Comparison of ENCODE assay signal across 20 mouse cellular contexts in the genomic region with DNA sequence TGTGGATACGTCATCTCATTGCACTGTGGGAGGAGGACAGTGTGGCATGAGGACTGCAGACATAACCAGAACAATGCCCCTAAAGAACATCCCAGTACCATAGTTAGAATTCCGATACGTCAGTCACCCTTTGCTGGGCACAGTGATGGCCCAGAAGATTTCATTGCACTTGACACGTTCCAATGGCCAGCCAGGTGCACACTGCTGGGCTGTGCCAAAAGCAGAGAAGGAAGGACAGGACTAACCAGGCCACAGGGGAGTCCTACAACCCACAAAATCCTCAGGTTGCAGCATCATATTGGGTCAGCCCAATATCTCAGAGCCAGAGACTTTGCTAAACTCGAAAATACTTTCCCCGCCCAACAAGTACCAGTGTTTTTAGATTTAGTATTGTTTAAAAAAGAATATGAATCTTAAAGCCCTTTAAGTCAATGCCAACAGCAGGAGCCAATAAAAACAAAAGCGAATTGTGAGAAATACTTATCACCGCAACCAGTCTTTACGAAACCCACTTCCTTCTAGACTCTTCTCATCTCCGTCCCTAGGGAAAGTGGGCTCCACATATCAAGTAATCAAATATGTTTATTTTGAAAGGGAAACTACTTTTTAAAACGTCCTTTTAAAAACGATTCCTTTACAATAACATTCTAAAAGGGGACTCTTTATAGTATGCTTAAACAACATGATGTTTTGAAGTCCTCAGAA. TPM values are rescaled to one million over a fixed set of nuclear protein-coding genes. Genes with fewer than 3 reads are reported as not detected.
DNase-seq lines count a peak whose midpoint lies in the region; ATAC-seq and TF ChIP-seq lines count a peak whose summit lies in the region.
"Had no signal": no experiment of that assay in that cellular context is flagged by ENCODE, and none has a peak within 500 bp of the region (broad histone marks: within the 10 kb centered on the region; RNA-seq: fewer than 3 reads in every experiment).

No protein-coding gene starts in this region.

- H3K27me3 ChIP-seq in heart, postnatal 0 days (ENCODE audit: control insufficient read depth, insufficient read depth, low read length), result no peaks in the 10 kb centered on the region
- H3K27me3 ChIP-seq in lung, embryonic 14.5 days (ENCODE audit: insufficient read depth, low read length), result no peaks in the 10 kb centered on the region
- H3K27me3 ChIP-seq in C2C12 (ENCODE audit: control insufficient read depth, insufficient read depth, insufficient read length), result no peaks in the 10 kb centered on the region
- H3K27me3 ChIP-seq: CH12.LX; embryonic facial prominence, embryonic 13.5 days had no signal

- H3ac ChIP-seq in C2C12 (ENCODE audit: control insufficient read depth, insufficient read length, low read depth), result no peak overlapping the region

- peak overlapping the region; percentile 15; the same call in 1 of the 2 replicates for H3K27ac ChIP-seq in heart, postnatal 0 days (ENCODE audit: low read depth)
- peak overlapping the region; percentile 27; the same call in 1 of the 2 replicates for H3K27ac ChIP-seq in lung, embryonic 14.5 days (ENCODE audit: low read depth)
- H3K27ac ChIP-seq: embryonic facial prominence, embryonic 13.5 days; forebrain, embryonic 10.5 days; hindbrain, embryonic 14.5 days had no signal

- H3K4me1 ChIP-seq in heart, postnatal 0 days (ENCODE audit: control insufficient read depth, insufficient read depth), result peaks cover 47% of the 10 kb centered on the region
- peaks cover 15% of the 10 kb centered on the region; the same call in 1 of the 2 replicates for H3K4me1 ChIP-seq in lung, embryonic 14.5 days (ENCODE audit: insufficient read depth)
- H3K4me1 ChIP-seq: forebrain, embryonic 10.5 days had no signal

- no peaks in the 10 kb centered on the region for H3K36me3 ChIP-seq in heart, postnatal 0 days (replicated peaks; ENCODE audit: control insufficient read depth, insufficient read depth, low read length)
- H3K36me3 ChIP-seq in lung, embryonic 14.5 days (ENCODE audit: insufficient read depth), result no peaks in the 10 kb centered on the region
- peaks cover 4% of the 10 kb centered on the region for H3K36me3 ChIP-seq in C2C12 (ENCODE audit: control insufficient read depth, insufficient read depth)
- H3K36me3 ChIP-seq: embryonic facial prominence, embryonic 13.5 days; forebrain, embryonic 10.5 days had no signal

- no peak for TF ChIP-seq CTCF in heart, postnatal 0 days (IDR thresholded peaks at IDR 0.05; ENCODE audit: low read depth)
- no peak for TF ChIP-seq CTCF in lung, embryonic 14.5 days (IDR thresholded peaks at IDR 0.05; ENCODE audit: low read depth)
- TF ChIP-seq CTCF in C2C12 (IDR thresholded peaks at IDR 0.05; ENCODE audit: control insufficient read depth, insufficient read depth, insufficient read length), result no peak

- ATAC-seq in heart, postnatal 0 days (ENCODE audit: insufficient read depth, low read depth), result no peak
- ATAC-seq in lung, embryonic 14.5 days (ENCODE audit: insufficient read depth), result no peak

- whole genome bisulfite sequencing in heart, postnatal 0 days, result 54% methylated on average over 12 of the region's 12 CpGs
- 56% methylated on average over 12 of the region's 12 CpGs for WGBS in lung, embryonic 14.5 days

- H3K4me3 ChIP-seq in heart, postnatal 0 days (ENCODE audit: low read depth, low read length), result no peak overlapping the region
- H3K4me3 ChIP-seq in lung, embryonic 14.5 days (ENCODE audit: low read depth, low read length), result no peak overlapping the region
- H3K4me3 ChIP-seq in C2C12 (ENCODE audit: insufficient read depth, poor library complexity, severe bottlenecking), result no peak overlapping the region
- H3K4me3 ChIP-seq: embryonic facial prominence, embryonic 13.5 days; forebrain, embryonic 10.5 days had no signal

- DNase-seq in heart, postnatal 0 days (ENCODE audit: low spot score), result no peak
- DNase-seq in heart, postnatal 25 days (ENCODE audit: low spot score), result no peak
- no peak for DNase-seq in lung, embryonic 14.5 days
- no peak for DNase-seq in lung, adult 18-20 months
- peak; percentile 67 for DNase-seq in induced T-regulatory cell, adult 2 months (ENCODE audit: low read depth)
- no peak for DNase-seq in neural tube, embryonic 10.5 days (ENCODE audit: extremely low spot score, low spot score)
- DNase-seq in adrenal gland, adult 18-20 months (ENCODE audit: low spot score in 2 of 2), result no peak
- DNase-seq: cerebellum, adult 11-12 months; cerebellum, postnatal 36 days; kidney, adult 11 months; layer of hippocampus, adult 9-11 months; liver; lung, postnatal 4 days; thymus, adult 18-20 months had no signal

- peaks cover 47% of the 10 kb centered on the region for H3K79me3 ChIP-seq in C2C12 (ENCODE audit: low read depth)

- no peaks in the 10 kb centered on the region; the same call in 1 of the 2 replicates for H3K9me3 ChIP-seq in heart, postnatal 0 days (replicated peaks; ENCODE audit: control insufficient read depth, low read length)
- H3K9me3 ChIP-seq in lung, embryonic 14.5 days (ENCODE audit: low read depth, low read length), result no peaks in the 10 kb centered on the region; the same call in 1 of the 2 replicates
- H3K9me3 ChIP-seq: embryonic facial prominence, embryonic 13.5 days had no signal

- intact Hi-C loops in heart, postnatal 25 days (cut with DNase I), result loop anchor here (2.0 kb wide), 1 partner anchor 46 kb away; a partner anchor contains a TSS

- peaks cover 86% of the 10 kb centered on the region for H3K79me2 ChIP-seq in C2C12 (ENCODE audit: control insufficient read depth, insufficient read depth)

- no peak for TF ChIP-seq EP300 in heart, postnatal 0 days (IDR thresholded peaks at IDR 0.05; ENCODE audit: low read depth)

- no peak overlapping the region for H3K9ac ChIP-seq in heart, postnatal 0 days (replicated peaks; ENCODE audit: low read depth, low read length)
- H3K9ac ChIP-seq in lung, embryonic 14.5 days, result no peak overlapping the region
- H3K9ac ChIP-seq: embryonic facial prominence, embryonic 13.5 days; hindbrain, embryonic 14.5 days had no signal

- no peak overlapping the region for H3K4me2 ChIP-seq in heart, postnatal 0 days (ENCODE audit: low read depth, low read length)
- H3K4me2 ChIP-seq in lung, embryonic 14.5 days, result no peak overlapping the region
- H3K4me2 ChIP-seq: embryonic facial prominence, embryonic 13.5 days; hindbrain, embryonic 14.5 days; midbrain, embryonic 11.5 days had no signal

TF ChIP-seq in C2C12, 6 proteins besides CTCF, POLR2A, EP300 and RAD21:
- TF ChIP-seq CEBPB (IDR thresholded peaks at IDR 0.05; ENCODE audit: low read depth) (peak; percentile 26), MYOD1 (IDR thresholded peaks at IDR 0.05; ENCODE audit: control insufficient read depth, insufficient read length, low read depth) (no peak)

RNA-seq across cellular contexts. Expression of a gene that starts 46.0 kb away (rescaled TPM):
- 8.2 and 8.6 TPM in 2 replicates for total RNA-seq in heart, postnatal 0 days (2014; rRNA removed; ENCODE audit: low replicate concordance)
- polyA plus RNA-seq in heart, postnatal 0 days (2015; fragmentation: Nextera tagmentation; extraction: Ambion mirVana), result 10.2 and 11.0 TPM in 2 replicates
- 10 to 100 TPM; 56.6 to 61.6 TPM for total RNA-seq in heart, postnatal 25 days (2021)
- 9.0 and 10.7 TPM in 2 replicates for polyA plus RNA-seq in lung, embryonic 14.5 days (2014; fragmentation: Nextera tagmentation; extraction: Ambion mirVana)
- 16.3 TPM for polyA plus RNA-seq in C2C12 (2012; fragmentation: generic; extraction: Trizol)
- 100 to 1,000 TPM; 271 to 319 TPM for total RNA-seq in adrenal gland, adult 18-20 months (2021)

Comparison
In these comparisons a context has a peak if more than half of its experiments do, and no peak if none do; other contexts are left out.
1. RNA of a gene that starts 46.0 kb away (total RNA-seq): 271 to 319 TPM in adrenal gland, adult 18-20 months; 56.6 to 61.6 TPM in heart, postnatal 25 days and 8.2 to 8.6 TPM in heart, postnatal 0 days; every median in the first group is over 4 times any median in the second.